Mouse (Mus musculus) testis, postnatal 10 days (tissue): Measurements from ENCODE around the gene Utp3.
"Not testable (repeated sequence)": the region's sequence is repeated elsewhere in the genome, so short reads cannot be mapped to it uniquely, and the experiment has no call there.

Source experiments
- DNase-seq: peaks from one replicate; pipeline ENCODE4 v3.0.0; 2021; ENCODE audit warnings: low spot score

Utp3 gene

GRCm38 (mm10) chr5:88554086-88554886 is at the start of gene Utp3:
TSS of gene Utp3 (plus strand) at chr5:88554462.
- peak; percentile 92 for DNase-seq

DNA sequence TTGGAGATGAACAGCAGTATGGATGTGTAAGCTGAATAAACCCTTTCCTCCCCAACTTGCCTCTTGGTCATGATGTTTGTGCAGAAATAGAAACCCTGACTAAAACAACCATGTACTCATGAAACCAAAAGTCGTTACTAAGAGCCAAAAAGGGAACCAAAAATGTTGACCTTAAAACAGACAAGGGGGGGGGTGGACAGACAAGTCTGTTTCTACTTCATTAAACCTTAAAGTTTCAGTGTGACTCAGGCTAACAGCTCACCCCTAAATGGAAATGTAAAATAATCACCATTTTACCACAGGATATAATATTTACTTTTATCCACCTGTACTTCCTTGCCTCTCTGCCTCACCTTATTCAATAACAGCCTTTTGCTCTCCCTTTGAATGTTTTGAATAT is 45.7 kb upstream of the Utp3 start:
- DNase-seq: no peak

DNA sequence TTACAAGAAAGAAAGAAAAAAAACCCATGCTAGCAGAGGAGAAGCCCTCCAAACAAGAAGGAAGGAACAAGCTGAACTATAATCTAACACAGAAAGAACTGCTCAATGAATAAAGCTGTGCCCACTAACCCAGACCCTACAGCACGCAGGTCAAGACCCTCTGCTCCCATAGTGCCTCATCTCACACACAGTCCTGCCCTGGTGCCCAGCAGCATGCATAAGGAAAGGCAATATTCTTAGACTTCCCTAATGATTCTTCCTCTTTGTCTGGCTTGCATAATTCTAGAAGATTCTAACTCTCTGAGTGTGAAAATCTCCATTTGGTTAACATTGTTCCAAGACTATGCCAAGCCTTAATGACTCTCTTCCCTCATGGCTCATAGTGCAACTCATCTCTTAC is 45.3 kb upstream of the Utp3 start:
- no peak for DNase-seq

- peak; percentile 46 for DNase-seq
Measured at GRCm38 (mm10) chr5:88519232-88519631, 35.0 kb upstream of the Utp3 start.

DNA sequence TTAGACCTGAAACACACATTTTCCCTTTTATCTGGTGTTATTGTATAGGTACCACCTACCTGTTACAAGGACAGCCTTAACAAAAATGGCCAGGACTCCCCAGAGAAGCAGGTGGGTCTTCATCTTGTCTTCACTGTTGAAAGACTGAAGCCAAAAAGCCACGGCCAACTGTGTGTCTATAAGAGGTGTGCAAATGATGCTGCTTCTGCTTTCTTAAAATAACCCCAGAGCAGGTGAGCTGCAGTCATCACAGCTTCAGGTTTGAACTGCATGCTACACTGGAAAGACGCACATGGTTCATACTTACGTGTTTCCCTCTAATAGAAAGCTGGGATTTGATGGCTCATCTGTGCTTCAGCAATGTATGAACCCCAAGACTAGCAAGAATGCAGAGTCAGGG is 26.6 kb upstream of the Utp3 start, which contains the start of gene Jchain:
Gene Jchain (minus strand): TSS at position 235 of the 400 bp plus-strand sequence.
- DNase-seq: no peak

- DNase-seq: no peak
Measured at GRCm38 (mm10) chr5:88530908-88531307, 23.4 kb upstream of the Utp3 start.

DNA sequence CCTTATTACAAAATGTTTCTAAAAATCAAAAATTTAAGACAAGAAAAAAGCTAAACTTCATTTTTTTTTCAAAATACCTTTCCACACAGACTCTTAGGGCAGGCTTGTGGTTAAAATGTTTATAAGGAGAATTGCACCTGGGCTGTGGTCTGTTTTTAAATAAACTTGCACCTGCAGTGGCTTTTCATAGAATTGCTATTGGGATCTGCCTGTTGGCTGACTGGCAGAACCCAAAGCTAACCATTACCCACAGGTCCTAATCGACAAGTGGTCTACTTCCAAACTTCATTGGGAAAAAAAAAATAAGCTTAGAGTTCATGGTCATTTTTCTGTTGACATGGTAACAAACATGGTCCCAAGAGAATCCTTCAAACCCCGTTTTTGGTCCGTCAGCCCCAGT is 19.6 kb upstream of the Utp3 start:
- DNase-seq: no peak

GRCm38 (mm10) chr5:88540845-88541244 is 13.4 kb upstream of the Utp3 start:
- no peak for DNase-seq

GRCm38 (mm10) chr5:88542651-88543282 is 11.5 kb upstream of the Utp3 start:
- peak; percentile 53 for DNase-seq

- DNase-seq: not testable (repeated sequence)
Measured at GRCm38 (mm10) chr5:88544411-88544810, 9.9 kb upstream of the Utp3 start.

DNA sequence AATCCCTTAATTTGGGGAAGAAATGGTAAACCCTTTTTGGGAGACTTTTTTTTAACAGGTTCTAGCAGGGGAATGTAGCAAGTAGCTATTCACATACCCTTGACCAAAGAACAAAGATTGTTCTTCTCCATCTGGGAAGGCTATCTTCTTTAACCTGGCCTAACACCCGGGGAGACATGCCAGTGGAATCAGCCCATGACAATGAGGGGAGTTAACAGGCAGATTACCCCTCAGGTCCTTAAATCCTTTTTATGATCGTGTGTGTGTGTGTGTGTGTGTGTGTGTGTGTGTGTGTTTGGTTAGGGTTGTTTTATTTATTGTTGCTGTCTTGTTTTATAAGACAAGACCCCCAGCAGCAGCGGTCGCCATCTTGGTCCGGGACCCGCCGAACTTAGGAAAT is 8.7 kb upstream of the Utp3 start:
- DNase-seq: no peak

GRCm38 (mm10) chr5:88553271-88554085 is 784 bp upstream of the Utp3 start:
- no peak for DNase-seq

GRCm38 (mm10) chr5:88558991-88559390 is 4.7 kb downstream of the Utp3 start:
- DNase-seq: no peak

DNA sequence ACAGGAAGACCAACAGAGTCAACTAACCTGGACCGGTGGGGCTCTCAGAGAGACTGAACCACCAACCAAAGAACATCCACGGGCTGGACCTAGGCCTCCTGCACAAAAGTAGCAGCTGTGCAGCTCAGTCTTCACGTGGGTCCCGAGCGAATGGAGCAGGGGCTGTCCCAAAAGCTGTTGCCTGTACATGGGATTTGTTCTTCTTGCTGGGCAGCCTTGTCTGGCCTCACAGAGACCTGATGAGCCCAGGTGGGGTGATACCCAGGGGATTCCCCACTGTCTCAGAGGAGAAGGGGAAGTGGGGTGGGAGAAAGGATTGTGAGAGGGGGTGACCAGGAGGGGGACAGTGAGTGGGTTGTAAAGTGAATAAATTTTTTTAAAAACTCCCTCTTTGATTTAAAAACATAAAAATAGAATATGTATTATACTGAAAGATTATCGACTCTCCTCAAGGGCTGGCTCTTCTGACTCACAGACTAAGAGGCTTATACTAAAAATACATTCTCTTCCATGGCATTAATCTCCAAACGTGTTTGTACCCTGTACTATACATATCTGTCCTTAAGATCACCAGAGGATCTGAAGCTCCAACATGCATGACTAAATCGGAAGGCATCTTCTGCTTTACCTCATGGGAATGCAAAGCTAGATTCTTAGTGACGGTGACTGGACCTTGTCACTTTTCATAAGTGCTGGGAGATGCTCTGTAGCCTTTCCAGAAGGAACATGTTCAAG is 7.0 kb downstream of the Utp3 start:
- no peak for DNase-seq

DNA sequence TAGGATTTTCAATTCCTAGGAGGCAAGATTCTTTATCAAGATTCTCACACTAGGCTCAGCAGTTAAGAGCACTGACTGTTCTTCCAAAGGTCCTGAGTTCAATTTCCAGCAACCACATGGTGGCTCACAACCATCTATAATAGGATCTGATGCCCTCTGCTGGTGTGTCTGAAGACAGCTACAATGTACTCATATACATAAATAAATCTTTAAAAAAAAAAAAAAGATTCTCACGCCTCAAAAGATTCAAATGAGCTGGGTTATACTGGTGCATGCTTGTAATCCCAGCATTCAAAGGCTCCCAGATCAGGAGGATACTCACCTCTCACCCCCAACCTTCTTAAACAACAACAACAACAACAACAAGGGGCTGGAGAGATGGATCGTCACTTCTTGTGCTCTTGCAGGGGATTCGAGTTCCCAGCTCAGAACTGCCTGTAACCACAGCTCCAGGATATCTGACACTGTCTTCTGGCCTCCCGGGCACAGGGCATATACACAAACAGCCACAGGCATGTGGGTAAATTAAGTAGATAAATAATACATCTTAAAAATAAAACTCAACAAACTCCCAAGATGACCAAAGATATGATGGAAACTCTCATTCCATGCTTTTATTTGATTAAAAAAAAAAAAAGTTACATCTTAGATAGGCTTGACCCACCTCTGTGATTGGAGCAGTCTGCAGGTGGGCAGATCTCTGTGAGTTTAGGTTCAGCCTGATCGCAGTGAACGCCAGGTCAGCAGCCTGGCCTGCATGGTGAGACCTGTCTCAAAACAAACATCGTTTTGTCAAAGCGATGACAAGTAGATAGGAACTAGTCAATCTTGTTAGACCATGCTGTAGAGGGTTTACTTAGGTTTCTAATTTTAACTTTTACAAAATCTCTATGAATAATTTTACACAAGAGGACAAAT is 8.9 kb downstream of the Utp3 start:
- DNase-seq: no peak

GRCm38 (mm10) chr5:88564501-88565147 is 10.4 kb downstream of the Utp3 start, which contains the start of gene Rufy3:
TSS of gene Rufy3 (plus strand) at chr5:88565040.
- peak; percentile 92 for DNase-seq

- peak; percentile 78 for DNase-seq
Measured at GRCm38 (mm10) chr5:88565148-88566033, 11.1 kb downstream of the Utp3 start.

GRCm38 (mm10) chr5:88566034-88566841 is 12.0 kb downstream of the Utp3 start:
- no peak for DNase-seq
